Mouse (Mus musculus) cerebellum, postnatal 25 days (tissue): ENCODE measurements at regions not wholly inside any gene's neighbourhood (a gene's known extent, or its start where the extent isn't known, plus 50 kb on each side); places are given as distances from the start of the nearest gene placed in this dataset.
"Not testable (repeated sequence)": the region's sequence is repeated elsewhere in the genome, so short reads cannot be mapped to it uniquely, and the experiment has no call there.

Experiments
- DNase-seq, 2 experiments: peaks; one replicate each; pipeline ENCODE4 v3.0.0; 2021; ENCODE audit warnings: mixed read lengths in 2 of 2

- no peak for DNase-seq
Measured at GRCm38 (mm10) chr9:72166084-72166483, 54.4 kb upstream of the Tcf12 start.

GRCm38 (mm10) chr9:72166611-72167010, 54.9 kb upstream of the Tcf12 start:
- no peak for DNase-seq

GRCm38 (mm10) chr9:72169231-72169630, 57.6 kb upstream of the Tcf12 start:
- no peak for DNase-seq

GRCm38 (mm10) chr9:72169728-72170188, 58.1 kb upstream of the Tcf12 start:
- peak in 1 of 2 experiments; percentile 57 for DNase-seq

DNA sequence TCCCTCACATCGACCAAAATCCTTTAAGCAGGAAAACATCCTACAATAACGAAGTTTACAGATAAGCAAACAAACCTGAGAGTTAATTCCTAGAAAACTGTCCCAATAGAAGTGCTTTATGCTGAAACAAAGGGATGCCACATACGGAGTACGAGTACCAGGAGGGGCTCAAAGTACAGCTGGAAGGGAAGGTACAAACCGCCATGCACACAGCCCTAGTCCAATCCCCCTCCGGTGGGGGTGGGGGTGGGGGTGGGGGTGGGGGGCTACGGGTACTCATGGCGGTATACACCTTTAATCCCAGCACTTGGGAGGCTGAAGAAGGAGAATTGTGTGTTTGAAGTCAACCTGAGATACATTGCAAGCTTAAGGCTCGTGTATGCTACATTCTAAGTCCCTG, 58.6 kb upstream of the Tcf12 start:
- no peak for DNase-seq

DNA sequence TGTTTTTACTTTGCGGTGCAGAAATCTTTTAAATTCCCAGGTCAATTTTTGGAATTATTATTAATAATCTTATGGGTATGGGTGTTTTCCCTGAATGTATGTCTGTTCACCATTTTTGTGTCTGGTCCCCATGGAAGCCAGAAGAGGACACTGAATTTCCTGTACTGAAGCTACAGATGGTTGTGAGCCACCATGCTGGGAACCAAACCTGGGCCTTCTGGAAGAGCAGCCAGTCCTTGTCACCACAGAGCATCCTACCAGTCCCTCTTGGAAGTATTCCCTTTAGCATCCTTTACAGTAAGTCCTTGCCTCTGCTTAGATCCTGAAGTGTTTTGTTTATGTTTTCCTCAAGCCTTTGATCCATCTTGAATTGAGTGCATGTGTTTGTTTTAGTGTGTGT, 60.7 kb upstream of the Tcf12 start:
- DNase-seq, result peak; percentile 80 to 84

- DNase-seq, result no peak
Measured at GRCm38 (mm10) chr9:72180972-72181371, 69.3 kb upstream of the Tcf12 start.

- peak; percentile 33 to 43 for DNase-seq
Measured at GRCm38 (mm10) chr9:72183336-72183735, 71.7 kb upstream of the Tcf12 start.

DNA sequence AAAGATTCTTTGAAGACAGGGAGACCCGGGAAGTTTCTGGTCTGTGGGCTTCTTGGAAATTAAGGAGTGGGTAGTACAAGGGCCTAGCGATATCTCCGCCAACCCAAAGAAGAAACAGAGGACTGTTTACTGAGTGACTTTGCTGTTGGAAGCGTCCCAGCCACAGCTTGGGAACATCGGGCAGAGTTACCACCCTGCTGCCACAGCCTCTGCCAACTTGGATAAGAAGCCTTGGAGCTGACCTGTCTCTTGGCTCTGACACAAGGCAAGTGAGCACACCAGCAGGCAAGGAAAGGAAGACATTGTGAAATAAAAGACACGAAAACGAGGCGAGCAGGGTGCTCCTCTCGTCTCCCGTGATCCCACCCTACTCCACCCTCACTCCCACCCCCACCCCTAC, 72.3 kb upstream of the Tcf12 start:
- DNase-seq, result peak; percentile 81 to 87

GRCm38 (mm10) chr9:72189867-72190266, 78.2 kb upstream of the Tcf12 start:
- no peak for DNase-seq

DNA sequence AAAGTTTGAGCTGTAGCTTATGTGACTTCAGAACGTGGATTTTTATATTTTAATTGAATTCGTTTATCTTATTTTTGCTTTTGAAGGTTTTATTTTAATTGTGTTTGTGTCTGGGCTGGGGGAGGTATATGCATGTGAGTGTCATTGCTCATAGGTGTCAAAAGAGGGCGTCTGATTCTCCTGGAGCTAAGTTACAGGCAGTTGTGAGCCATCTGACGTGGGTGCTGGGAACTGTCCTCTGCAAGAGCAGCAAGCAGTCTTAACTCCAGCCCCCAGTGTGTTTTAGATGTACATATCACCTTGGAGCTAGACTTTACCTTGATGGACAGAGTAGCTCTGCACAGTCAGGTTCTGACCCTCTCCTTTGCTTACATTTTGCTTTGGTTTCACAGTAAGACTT, 79.0 kb upstream of the Tcf12 start:
- DNase-seq, result no peak

DNA sequence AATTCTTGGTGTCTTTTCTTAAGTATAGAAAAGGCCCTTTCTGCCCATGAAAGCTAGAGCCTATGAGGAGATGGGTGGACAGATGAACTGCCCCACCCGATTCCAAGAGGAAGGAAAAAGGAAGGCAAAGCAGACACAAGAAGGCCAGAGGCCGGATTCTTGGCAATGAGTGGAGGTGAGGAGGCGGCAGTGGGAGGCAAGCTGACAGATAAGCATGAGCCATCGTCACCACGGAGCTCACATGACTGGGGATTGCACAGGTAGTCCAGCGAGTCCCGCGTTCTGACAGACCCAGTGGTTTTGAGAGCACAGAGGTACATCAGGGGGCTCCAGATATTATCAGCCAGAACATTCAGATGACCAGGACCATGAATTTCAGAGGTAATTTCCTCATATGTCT, 79.4 kb upstream of the Tcf12 start:
- no peak for DNase-seq

- DNase-seq, result peak; percentile 78 to 85
Measured at GRCm38 (mm10) chr9:72192051-72192952, 80.6 kb upstream of the Tcf12 start.

- not testable (repeated sequence) for DNase-seq
Measured at GRCm38 (mm10) chr9:72192953-72193337, 81.3 kb upstream of the Tcf12 start.

DNA sequence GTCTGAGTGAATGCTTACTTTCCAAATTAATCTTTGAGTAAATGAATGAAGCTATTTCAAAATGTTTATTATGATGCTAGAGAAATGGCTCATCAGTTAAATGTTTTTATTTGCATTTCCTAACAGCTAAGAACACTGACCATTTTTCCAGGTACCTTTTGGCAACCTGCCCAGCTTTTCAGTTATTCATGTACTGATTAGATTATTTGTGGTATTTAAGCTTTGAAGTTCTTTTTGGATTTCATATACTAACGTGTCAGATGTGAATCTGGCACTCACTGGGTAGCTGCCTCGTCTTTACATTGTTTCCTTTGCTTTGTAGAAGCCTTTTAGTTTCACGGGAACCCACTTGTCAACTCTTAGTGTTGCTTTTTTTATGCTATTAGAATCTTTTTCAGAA, 79.3 kb upstream of the Zfp280d start:
- DNase-seq, result no peak

GRCm38 (mm10) chr9:72196626-72197330, 77.9 kb upstream of the Zfp280d start:
- no peak for DNase-seq

DNA sequence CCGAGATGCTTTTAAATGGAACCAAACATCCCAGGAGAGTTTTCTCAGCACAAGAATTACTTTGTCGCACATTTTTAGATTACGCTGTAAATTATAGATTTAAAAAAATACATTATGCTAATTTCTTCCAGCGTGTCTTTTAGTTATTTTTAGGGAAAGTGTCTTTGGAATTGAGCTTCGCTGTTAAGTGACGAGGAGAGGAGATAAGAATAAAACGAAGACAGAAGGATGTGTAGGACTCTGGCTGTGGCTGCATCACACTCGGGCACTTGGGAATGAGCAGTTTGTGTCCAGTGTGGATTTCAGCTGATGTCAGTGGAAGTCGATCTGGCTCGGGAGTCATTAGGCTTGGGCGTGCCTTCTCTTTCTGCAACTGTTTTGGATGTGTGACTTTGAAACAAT, 77.3 kb upstream of the Zfp280d start:
- DNase-seq, result no peak

DNA sequence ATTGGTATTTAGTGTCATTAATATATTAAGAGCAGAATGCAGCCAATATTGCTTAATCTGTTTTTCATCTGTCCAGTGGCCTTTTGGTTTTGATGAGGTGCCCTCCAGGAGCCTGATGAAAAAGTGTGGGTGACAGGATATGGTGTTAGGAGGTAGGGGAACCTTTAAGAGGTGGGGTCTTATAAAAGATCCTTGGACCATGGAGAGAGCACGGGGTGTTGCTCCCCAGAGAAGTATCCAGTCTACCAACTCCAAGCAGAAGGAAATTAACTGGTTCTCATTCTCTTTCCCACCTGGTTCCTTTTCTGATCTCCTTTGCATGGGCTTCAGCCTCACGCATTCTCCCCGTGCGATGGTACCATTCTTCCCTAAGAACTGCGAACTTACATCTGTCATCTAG, 75.7 kb upstream of the Zfp280d start:
- no peak for DNase-seq

DNA sequence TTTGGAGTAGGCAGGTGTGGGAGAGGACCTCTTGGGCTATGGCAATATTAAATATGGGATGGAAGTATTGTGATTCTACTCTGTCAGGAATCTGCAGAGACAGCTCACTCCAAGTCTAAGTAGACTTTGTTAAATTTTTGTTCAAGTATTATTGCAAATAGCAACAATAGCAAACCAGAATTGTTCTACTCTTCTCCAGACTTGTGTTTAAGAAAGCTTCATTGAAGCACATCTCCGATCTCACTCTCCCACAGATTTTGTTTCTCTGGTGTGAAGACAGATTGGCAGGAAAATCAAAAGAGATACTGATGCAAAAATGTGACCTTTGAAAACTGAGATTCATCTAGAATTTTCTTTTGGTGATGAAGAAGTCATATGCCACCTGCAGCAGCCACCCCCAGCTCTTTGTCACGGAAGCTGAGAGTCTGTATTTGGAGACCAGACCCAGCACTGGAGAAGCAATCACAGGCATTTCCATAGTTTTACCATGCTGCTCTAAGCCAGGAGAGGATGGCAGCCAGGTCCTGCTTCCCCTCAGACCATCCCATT, 70.2 kb upstream of the Zfp280d start:
- no peak for DNase-seq

- DNase-seq, result no peak
Measured at GRCm38 (mm10) chr9:72205815-72206214, 68.8 kb upstream of the Zfp280d start.

- DNase-seq, result no peak
Measured at GRCm38 (mm10) chr9:72206911-72207310, 67.7 kb upstream of the Zfp280d start.

GRCm38 (mm10) chr9:72208296-72208695, 66.4 kb upstream of the Zfp280d start:
- DNase-seq, result no peak

DNA sequence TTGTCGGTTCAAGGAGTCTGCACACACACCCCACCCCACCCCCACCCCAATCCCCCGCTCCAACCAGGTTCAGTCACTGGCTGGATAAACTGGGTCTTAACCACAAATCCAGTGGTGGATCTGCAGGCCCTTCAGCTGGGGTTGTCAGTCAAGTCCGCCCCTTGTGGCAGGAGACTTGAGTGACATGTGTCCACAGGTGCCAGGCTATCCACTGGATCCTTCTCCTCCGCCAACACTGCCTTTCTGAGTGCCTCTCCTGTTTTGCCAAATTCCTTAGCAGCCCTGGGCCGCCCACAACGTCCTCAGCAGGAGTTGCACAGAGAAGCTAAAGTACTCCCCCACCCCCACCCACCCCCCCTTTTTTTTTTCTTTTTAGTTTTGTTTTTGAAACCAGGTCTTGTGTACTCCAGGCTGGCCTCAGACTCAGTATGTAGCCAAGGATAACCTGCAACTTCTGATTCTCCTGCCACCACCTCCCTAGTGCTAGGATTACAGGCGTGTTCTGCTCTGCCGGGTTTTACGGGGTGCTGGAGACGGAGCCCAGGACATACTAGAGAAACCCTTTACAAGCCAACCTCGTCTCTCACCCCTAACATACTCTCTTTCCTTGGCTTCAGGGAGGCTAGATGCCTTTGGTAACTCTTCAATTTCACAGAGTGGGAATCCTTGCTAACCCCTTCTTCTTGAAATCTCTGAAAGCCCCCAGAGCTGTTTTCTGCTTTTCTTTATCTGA, 57.2 kb upstream of the Zfp280d start:
- no peak for DNase-seq
